Comparison of ENCODE assay signal across 22 mouse cellular contexts in the genomic region with DNA sequence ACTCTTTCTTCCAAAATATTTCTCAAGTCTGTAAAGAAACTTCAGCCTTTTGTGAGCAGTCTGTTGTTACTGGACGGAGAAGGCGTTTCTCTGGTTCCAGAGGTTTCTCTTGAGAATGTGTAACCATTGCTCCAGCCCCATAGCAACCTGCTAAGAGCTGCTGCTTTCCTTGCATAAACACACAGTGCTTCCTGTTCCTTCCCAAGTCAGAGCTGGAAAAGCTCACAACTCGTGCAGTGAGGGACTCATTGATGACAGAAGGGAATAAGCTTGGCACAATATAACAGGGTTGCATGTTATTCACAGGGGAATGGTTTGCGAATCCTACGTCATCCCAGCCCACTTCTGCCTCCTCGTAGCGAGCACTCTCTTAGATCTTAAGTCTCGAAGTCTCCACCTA.
A peak's percentile ranks its signal among the peaks of the same experiment; 100 is the strongest.
DNase-seq lines count a peak whose midpoint lies in the region; ATAC-seq and TF ChIP-seq lines count a peak whose summit lies in the region.
"Had no signal": no experiment of that assay in that cellular context is flagged by ENCODE, and none has a peak within 500 bp of the region (broad histone marks: within the 10 kb centered on the region; RNA-seq: fewer than 3 reads in every experiment).

No protein-coding gene starts in this region.

- no peak for TF ChIP-seq POLR2A in heart, adult 2 months (IDR thresholded peaks at IDR 0.05; ENCODE audit: insufficient read depth, low read depth, low read length)
- TF ChIP-seq POLR2A in thymus, adult 2 months (IDR thresholded peaks at IDR 0.05; ENCODE audit: control insufficient read depth, extremely low read depth, insufficient read depth, low read length, poor library complexity): no peak

- H3K36me3 ChIP-seq in heart, adult 2 months (ENCODE audit: control insufficient read depth, insufficient read depth, low read length): no peaks in the 10 kb centered on the region
- no peaks in the 10 kb centered on the region for H3K36me3 ChIP-seq in heart, embryonic 15.5 days
- no peaks in the 10 kb centered on the region for H3K36me3 ChIP-seq in heart, embryonic 10.5 days
- no peaks in the 10 kb centered on the region for H3K36me3 ChIP-seq in lung, embryonic 16.5 days (ENCODE audit: control insufficient read depth, insufficient read depth, low read length)
- no peaks in the 10 kb centered on the region for H3K36me3 ChIP-seq in stomach, postnatal 0 days (ENCODE audit: control insufficient read depth, insufficient read depth, low read length)
- H3K36me3 ChIP-seq in thymus, adult 2 months (ENCODE audit: control insufficient read depth, insufficient read depth, low read length): no peaks in the 10 kb centered on the region
- H3K36me3 ChIP-seq: embryonic facial prominence, embryonic 15.5 days; forebrain, embryonic 10.5 days; hindbrain, embryonic 10.5 days had no signal

- no peak overlapping the region for H3K9ac ChIP-seq in heart, adult 2 months (ENCODE audit: low read depth, low read length)
- no peak overlapping the region for H3K9ac ChIP-seq in heart, embryonic 15.5 days
- H3K9ac ChIP-seq in lung, embryonic 16.5 days (ENCODE audit: low read length): no peak overlapping the region
- no peak overlapping the region for H3K9ac ChIP-seq in stomach, postnatal 0 days (ENCODE audit: low read length)
- H3K9ac ChIP-seq: embryonic facial prominence, embryonic 15.5 days; hindbrain, embryonic 14.5 days had no signal

- no peak overlapping the region for H3K4me2 ChIP-seq in heart, embryonic 15.5 days
- H3K4me2 ChIP-seq in lung, embryonic 16.5 days (ENCODE audit: low read depth, low read length): no peak overlapping the region
- no peak overlapping the region for H3K4me2 ChIP-seq in stomach, postnatal 0 days (replicated peaks; ENCODE audit: low read depth)
- H3K4me2 ChIP-seq: embryonic facial prominence, embryonic 15.5 days; hindbrain, embryonic 14.5 days had no signal

- no peaks in the 10 kb centered on the region for H3K79me2 ChIP-seq in heart, adult 2 months (replicated peaks; ENCODE audit: control insufficient read depth, insufficient read depth, low read length)

- no peaks in the 10 kb centered on the region for H3K9me3 ChIP-seq in heart, embryonic 15.5 days (replicated peaks)
- no peaks in the 10 kb centered on the region for H3K9me3 ChIP-seq in heart, embryonic 10.5 days
- no peaks in the 10 kb centered on the region for H3K9me3 ChIP-seq in lung, embryonic 16.5 days (ENCODE audit: control insufficient read depth, low read length)
- H3K9me3 ChIP-seq in stomach, postnatal 0 days (ENCODE audit: control insufficient read depth, low read length): no peaks in the 10 kb centered on the region
- H3K9me3 ChIP-seq: embryonic facial prominence, embryonic 15.5 days; forebrain, embryonic 10.5 days; hindbrain, embryonic 10.5 days had no signal

- H3K4me3 ChIP-seq in heart, adult 2 months: no peak overlapping the region
- no peak overlapping the region for H3K4me3 ChIP-seq in heart, embryonic 15.5 days
- H3K4me3 ChIP-seq in heart, embryonic 10.5 days: no peak overlapping the region
- H3K4me3 ChIP-seq in lung, embryonic 16.5 days (ENCODE audit: low read length): no peak overlapping the region
- H3K4me3 ChIP-seq in stomach, postnatal 0 days (ENCODE audit: low read depth, low read length): no peak overlapping the region
- no peak overlapping the region for H3K4me3 ChIP-seq in thymus, adult 2 months (ENCODE audit: control insufficient read depth, insufficient read depth, low read length)
- H3K4me3 ChIP-seq: embryonic facial prominence, embryonic 15.5 days; erythroblast, embryonic 14.5 days; forebrain, embryonic 10.5 days; hindbrain, embryonic 10.5 days had no signal

- intact Hi-C loops in heart, adult 2 months (cut with DNase I): no loop called here

- no peak for TF ChIP-seq CTCF in heart, adult 2 months (IDR thresholded peaks at IDR 0.05)
- TF ChIP-seq CTCF in stomach, postnatal 0 days (IDR thresholded peaks at IDR 0.05; ENCODE audit: low read depth): no peak
- TF ChIP-seq CTCF in thymus, adult 2 months (IDR thresholded peaks at IDR 0.05; ENCODE audit: borderline replicate concordance, control insufficient read depth, extremely low read depth, insufficient read depth, low read length, poor library complexity): no peak

- peaks cover 2% of the 10 kb centered on the region for H3K4me1 ChIP-seq in heart, adult 2 months (ENCODE audit: control insufficient read depth, insufficient read depth, low read length)
- H3K4me1 ChIP-seq in heart, embryonic 15.5 days (replicated peaks): no peaks in the 10 kb centered on the region
- 0 out of 2 replicates have a peak, but pooled peaks cover 5% of the 10 kb centered on the region for H3K4me1 ChIP-seq in heart, embryonic 10.5 days
- H3K4me1 ChIP-seq in lung, embryonic 16.5 days (replicated peaks; ENCODE audit: control insufficient read depth, insufficient read depth, low read length): peaks cover 7% of the 10 kb centered on the region; the same call in 1 of the 2 replicates
- no peaks in the 10 kb centered on the region for H3K4me1 ChIP-seq in stomach, postnatal 0 days (replicated peaks; ENCODE audit: control insufficient read depth, insufficient read depth)
- H3K4me1 ChIP-seq in thymus, adult 2 months (replicated peaks; ENCODE audit: control insufficient read depth, insufficient read depth, low read length): peaks cover 15% of the 10 kb centered on the region

- TF ChIP-seq EP300 in heart, adult 2 months (IDR thresholded peaks at IDR 0.05; ENCODE audit: insufficient read depth, low read depth, low read length): no peak
- TF ChIP-seq EP300 in stomach, postnatal 0 days (optimal IDR thresholded peaks at IDR 0.05): no peak

- 37% methylated on average over 8 of the region's 8 CpGs for WGBS in heart, adult 2 months
- 54% methylated on average over 8 of the region's 8 CpGs for WGBS in heart, embryonic 15.5 days
- WGBS in heart, embryonic 10.5 days: 70% methylated on average over 8 of the region's 8 CpGs
- WGBS in lung, embryonic 16.5 days: 54% methylated on average over 8 of the region's 8 CpGs
- 49% methylated on average over 8 of the region's 8 CpGs for WGBS in stomach, postnatal 0 days
- 88% methylated on average over 8 of the region's 8 CpGs for WGBS in thymus, adult 2 months

- H3K27me3 ChIP-seq in heart, adult 2 months (ENCODE audit: control insufficient read depth, insufficient read depth, low read length): no peaks in the 10 kb centered on the region
- no peaks in the 10 kb centered on the region for H3K27me3 ChIP-seq in heart, embryonic 15.5 days
- no peaks in the 10 kb centered on the region for H3K27me3 ChIP-seq in heart, embryonic 10.5 days (ENCODE audit: insufficient read depth, poor library complexity, severe bottlenecking)
- no peaks in the 10 kb centered on the region for H3K27me3 ChIP-seq in lung, embryonic 16.5 days (ENCODE audit: control insufficient read depth, insufficient read depth, low read depth, low read length)
- H3K27me3 ChIP-seq in stomach, postnatal 0 days (ENCODE audit: control insufficient read depth, insufficient read depth, low read length): no peaks in the 10 kb centered on the region
- H3K27me3 ChIP-seq in thymus, adult 2 months (ENCODE audit: control insufficient read depth, insufficient read depth, low read length): no peaks in the 10 kb centered on the region
- H3K27me3 ChIP-seq: embryonic facial prominence, embryonic 15.5 days had no signal

- peak overlapping the region; percentile 17; the same call in 1 of the 2 replicates for H3K27ac ChIP-seq in heart, adult 2 months
- no peak overlapping the region for H3K27ac ChIP-seq in heart, embryonic 15.5 days
- no peak overlapping the region for H3K27ac ChIP-seq in heart, embryonic 10.5 days
- H3K27ac ChIP-seq in lung, embryonic 16.5 days (ENCODE audit: low read length): peak overlapping the region; percentile 30; the same call in 1 of the 2 replicates
- H3K27ac ChIP-seq in stomach, postnatal 0 days (replicated peaks): no peak overlapping the region
- H3K27ac ChIP-seq in thymus, adult 2 months (ENCODE audit: control insufficient read depth, insufficient read depth, low read length): no peak overlapping the region
- H3K27ac ChIP-seq: embryonic facial prominence, embryonic 15.5 days; forebrain, embryonic 10.5 days; hindbrain, embryonic 10.5 days; hindbrain, embryonic 14.5 days had no signal

- ATAC-seq in heart, embryonic 15.5 days (replicated peaks; ENCODE audit: insufficient number of reproducible peaks, insufficient read depth, low FRiP score, low read depth): 0 out of 2 replicates have a peak, but pooled peaks have one; percentile 39
- ATAC-seq in lung, embryonic 16.5 days (ENCODE audit: low read depth): 0 out of 2 replicates have a peak, but pooled peaks have one; percentile 43
- peak; percentile 47; the same call in 1 of the 2 replicates for ATAC-seq in stomach, postnatal 0 days (ENCODE audit: low FRiP score, low TSS enrichment)
- ATAC-seq: forebrain, embryonic 14.5 days; inflammation-experienced regulatory T-cells, adult 6 months; intestine, postnatal 0 days had no signal

- DNase-seq in heart, adult 2 months: no peak
- DNase-seq in heart, adult 18-20 months: no peak
- no peak for DNase-seq in heart, embryonic 10.5 days (ENCODE audit: low spot score)
- no peak for DNase-seq in lung, postnatal 25 days (ENCODE audit: low spot score)
- no peak for DNase-seq in stomach, postnatal 0 days (ENCODE audit: low spot score)
- no peak for DNase-seq in thymus, adult 2 months
- DNase-seq: adrenal gland, adult 2 months; adrenal gland, postnatal 25 days; cerebellum, adult 18-20 months; cerebellum, adult 9-11 months; cerebellum, postnatal 36 days; heart, postnatal 14 days had no signal

Comparison
In these comparisons a context has a peak if more than half of its experiments do, and no peak if none do; other contexts are left out.
1. H3K27ac ChIP-seq: peak in heart, adult 2 months (single experiment) and lung, embryonic 16.5 days (single experiment); none in heart, embryonic 15.5 days (single experiment), heart, embryonic 10.5 days (single experiment), stomach, postnatal 0 days (single experiment) and thymus, adult 2 months (single experiment).
2. Peak in every context shown above with its lines, with median percentiles within 50 percentile points of each other: ATAC-seq.